Mouse (Mus musculus) gastrocnemius, adult 18-20 months (tissue): ENCODE results near the gene Poldip3. TPM values are rescaled to one million over a fixed set of nuclear protein-coding genes. Genes with fewer than 3 reads are reported as not detected.

ENCODE experiments used
- DNase-seq: peaks from one replicate; pipeline ENCODE4 v3.0.0; 2021; ENCODE audit warnings: low spot score
- long read RNA-seq, 2 experiments: library from polyadenylated mRNA; stranded (forward); transcript quantifications; one replicate each; pipeline ENCODE4 v2.0.0; 2021
- total RNA-seq, 2 experiments: library from RNA; stranded (reverse); gene quantifications; 2 replicates each; pipeline ENCODE4 v1.2.3; 2021

Poldip3 gene
- total RNA-seq, result 10 to 100 TPM; 15.7 to 17.1 TPM
- long read RNA-seq, experiment 1, transcript Poldip3-201 (9 exons, 3,299 nt), result major isoform, 18 of 19 reads
- long read RNA-seq, experiment 1, partial matches to known transcripts, result 1 of 19 reads
- long read RNA-seq, experiment 1, other reads (novel, unspliced or antisense), result 0 of 19 reads
- long read RNA-seq, experiment 2, transcript Poldip3-201 (9 exons, 3,299 nt), result major isoform, 17 of 18 reads
- long read RNA-seq, experiment 2, partial matches to known transcripts, result 0 of 18 reads
- long read RNA-seq, experiment 2, other reads (novel, unspliced or antisense), result 1 of 18 reads

- peak; percentile 99 for DNase-seq
Measured at GRCm38 (mm10) chr15:83149196-83150072, at the start of gene Poldip3. Gene Poldip3, minus strand, starts transcription at chr15:83149384.

DNA sequence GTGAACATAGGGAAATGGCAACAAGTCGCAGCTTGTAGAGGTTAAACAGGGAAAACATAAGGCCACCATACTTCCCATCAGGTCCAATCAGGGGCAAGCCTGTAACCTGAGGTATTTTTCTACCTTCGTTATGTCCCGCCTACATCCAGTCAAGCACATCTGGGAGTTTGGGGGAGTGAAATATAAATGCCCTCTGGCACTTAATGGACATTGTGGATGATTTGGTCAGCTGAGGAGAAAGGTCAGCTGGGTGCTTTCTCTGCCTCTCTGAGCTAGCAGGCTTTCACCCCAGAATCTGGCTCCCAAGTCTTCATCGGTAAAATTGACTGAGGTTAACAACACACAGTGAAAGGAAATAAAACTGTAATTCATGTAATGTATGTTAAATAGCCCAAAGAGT is 44.2 kb upstream of the Poldip3 start:
- no peak for DNase-seq

GRCm38 (mm10) chr15:83182351-83182750 is 33.2 kb upstream of the Poldip3 start:
- no peak for DNase-seq

DNA sequence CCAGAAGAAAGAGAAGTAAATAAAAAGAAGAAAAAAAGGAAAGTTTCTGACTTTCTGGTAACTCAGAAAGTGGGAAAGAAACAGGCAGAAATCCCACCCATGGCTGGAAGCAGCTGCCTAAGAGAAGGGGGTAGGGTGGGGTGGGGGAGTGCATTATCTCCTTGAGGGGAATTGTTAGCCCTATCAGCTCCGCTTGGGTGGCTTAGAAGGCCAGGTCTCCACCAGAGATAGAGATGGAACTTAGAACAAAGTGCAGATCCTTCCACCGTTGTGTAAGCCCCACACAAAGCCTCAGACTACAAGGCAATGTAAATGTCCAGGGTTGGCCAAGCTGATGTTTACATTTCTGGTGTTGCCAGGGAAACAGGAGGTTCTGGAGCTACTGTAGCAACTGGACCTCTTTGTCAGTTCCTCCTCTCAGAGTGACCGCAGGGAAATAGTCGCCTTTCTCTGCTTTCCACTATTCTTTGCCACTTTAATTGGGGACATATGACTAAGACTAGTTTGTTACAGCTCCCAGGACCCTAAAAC is 32.7 kb upstream of the Poldip3 start:
- no peak for DNase-seq

GRCm38 (mm10) chr15:83180004-83180403 is 30.8 kb upstream of the Poldip3 start:
- DNase-seq, result no peak

- DNase-seq, result no peak
Measured at GRCm38 (mm10) chr15:83176653-83177052, 27.5 kb upstream of the Poldip3 start.

DNA sequence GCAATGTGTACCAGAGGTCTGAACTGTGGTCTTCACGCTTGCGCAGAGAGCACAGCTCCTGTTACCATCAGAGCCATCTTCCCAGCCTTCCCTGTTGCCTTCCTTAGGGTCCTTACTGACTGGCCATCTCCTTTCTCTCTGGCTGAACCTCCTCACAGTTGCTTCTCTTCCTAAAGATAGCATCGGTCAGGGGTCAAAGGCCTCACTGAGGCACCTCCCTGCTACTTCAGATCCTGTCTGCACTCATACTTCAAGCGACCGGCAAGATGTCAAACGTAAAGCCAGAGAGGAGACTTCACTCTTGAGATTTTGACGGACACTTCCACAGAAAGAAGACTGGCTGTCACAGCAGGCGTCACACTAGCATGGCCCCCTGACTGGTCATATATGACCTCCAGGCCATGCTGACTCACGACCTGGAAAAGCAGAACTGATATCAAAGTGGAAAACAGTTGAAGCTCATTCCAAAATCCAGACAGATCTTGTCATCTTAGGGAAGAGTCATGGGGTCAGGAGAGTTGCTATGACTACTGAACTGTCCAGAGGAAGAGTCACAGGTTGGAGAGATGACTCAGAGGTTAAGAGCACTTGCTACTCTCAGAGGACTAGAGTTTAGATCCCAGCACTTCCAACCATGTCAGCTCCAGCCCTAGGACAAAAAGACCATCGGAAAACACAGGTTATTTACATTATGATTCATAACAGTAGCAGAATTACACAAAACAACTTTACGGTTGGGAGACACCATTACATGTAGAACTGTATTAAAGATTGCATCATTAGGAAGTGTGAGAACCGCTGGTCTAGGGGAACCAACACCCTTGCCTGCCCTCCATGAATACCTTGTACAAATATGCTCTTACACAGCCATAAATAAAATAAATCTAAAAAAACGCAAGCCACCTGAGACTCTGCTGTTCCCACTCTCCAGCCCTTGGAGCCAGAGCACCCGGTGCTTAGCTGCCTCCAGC is 25.0 kb upstream of the Poldip3 start:
- DNase-seq, result no peak

- DNase-seq, result no peak
Measured at GRCm38 (mm10) chr15:83172492-83173429, 23.6 kb upstream of the Poldip3 start, which contains the start of gene Cyb5r3. Gene Cyb5r3, minus strand, starts transcription at chr15:83172592.

GRCm38 (mm10) chr15:83171712-83172481 is 22.7 kb upstream of the Poldip3 start:
- peak; percentile 96 for DNase-seq

- DNase-seq, result no peak
Measured at GRCm38 (mm10) chr15:83170956-83171659, 21.9 kb upstream of the Poldip3 start.

- DNase-seq, result no peak
Measured at GRCm38 (mm10) chr15:83169772-83170722, 20.9 kb upstream of the Poldip3 start.

DNA sequence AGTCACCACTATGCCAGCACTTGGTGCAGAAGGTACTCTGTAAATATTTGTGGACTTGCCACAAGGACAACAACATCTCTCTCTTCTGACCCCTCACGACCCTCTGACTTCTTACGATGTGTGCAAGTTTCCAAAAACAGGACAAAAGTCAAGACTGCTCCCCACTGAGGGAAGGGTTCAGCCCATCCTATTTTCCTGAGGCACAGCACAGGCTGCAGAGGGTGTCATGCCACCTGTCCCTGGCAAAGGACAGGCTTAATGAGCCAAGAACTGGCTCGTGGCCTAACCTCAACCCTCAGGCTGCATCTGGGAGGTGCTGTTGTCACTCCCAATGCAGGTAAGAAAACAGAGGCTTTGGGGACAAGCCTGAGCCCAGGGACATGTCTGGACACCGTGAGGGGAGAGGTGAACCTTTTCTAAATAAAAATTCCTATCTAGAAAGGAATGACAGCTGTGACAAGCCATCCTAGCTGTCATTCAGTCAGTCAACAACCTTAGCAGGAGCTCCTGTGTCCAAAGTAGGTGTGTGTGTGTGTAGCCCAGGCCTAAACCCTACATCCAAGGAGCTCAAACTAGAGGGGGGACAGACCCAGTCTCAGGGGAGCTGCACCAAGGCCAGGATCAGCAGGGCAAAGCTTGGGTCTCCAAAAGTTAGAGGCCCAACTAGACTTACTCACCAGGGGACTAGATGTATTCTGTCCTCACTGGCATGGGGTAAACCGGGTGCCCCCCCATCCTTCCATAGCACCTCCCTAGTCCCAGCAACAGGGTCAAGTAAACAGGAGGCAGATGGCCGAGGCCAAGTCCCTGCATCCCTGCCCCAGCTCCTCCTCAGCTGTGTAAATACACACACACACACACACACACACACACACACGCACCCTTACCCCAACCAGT is 19.9 kb upstream of the Poldip3 start:
- no peak for DNase-seq

- DNase-seq, result no peak
Measured at GRCm38 (mm10) chr15:83168311-83168710, 19.1 kb upstream of the Poldip3 start.

GRCm38 (mm10) chr15:83167550-83168065 is 18.4 kb upstream of the Poldip3 start:
- DNase-seq, result no peak

DNA sequence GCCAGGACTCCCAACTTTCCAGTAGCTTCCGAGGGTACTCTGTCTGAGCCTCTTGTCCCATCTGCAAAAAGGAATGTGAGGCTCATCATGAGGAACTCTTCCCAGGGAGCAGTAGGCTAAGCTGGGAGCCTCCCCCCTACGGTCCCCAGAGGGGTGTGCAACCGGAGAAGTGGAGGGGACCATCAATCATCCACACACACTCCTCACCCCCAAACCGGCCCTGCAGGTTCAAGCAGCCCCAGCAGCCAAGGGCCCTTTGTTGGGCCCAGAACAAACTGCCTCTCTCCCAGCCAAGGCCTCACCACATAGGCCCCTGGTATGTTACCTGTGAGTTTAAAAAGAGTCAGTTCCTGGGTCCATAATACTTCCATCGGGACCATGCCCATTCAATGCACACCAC is 17.9 kb upstream of the Poldip3 start:
- no peak for DNase-seq

- DNase-seq, result peak; percentile 31
Measured at GRCm38 (mm10) chr15:83166642-83167041, 17.5 kb upstream of the Poldip3 start.
